Mouse (Mus musculus) bone marrow macrophage, adult 2 months (primary cell): ENCODE results near the gene Gse1. TPM values are rescaled to one million over a fixed set of nuclear protein-coding genes. Genes with fewer than 3 reads are reported as not detected.
"Not testable (repeated sequence)": the region's sequence is repeated elsewhere in the genome, so short reads cannot be mapped to it uniquely, and the experiment has no call there.

Source experiments
- H3K27ac ChIP-seq: 2 replicates; pipeline ENCODE4 v1.5.1; 2012; ENCODE audit warnings: low read depth, low read length; ENCODE audit not compliant: insufficient read depth
- H3K4me1 ChIP-seq: 2 replicates; pipeline ENCODE4 v1.6.1; 2012; ENCODE audit warnings: low read length; ENCODE audit not compliant: control insufficient read depth, insufficient read depth
- H3K4me3 ChIP-seq: 2 replicates; pipeline ENCODE4 v1.5.1; 2012; ENCODE audit warnings: mild to moderate bottlenecking, low read length, moderate library complexity; ENCODE audit not compliant: insufficient read depth
- CTCF ChIP-seq: IDR thresholded peaks from 2 replicates; pipeline ENCODE4 v1.5.1; 2012; ENCODE audit warnings: low read depth, mild to moderate bottlenecking, low read length, moderate library complexity
- POLR2A ChIP-seq: IDR thresholded peaks from 2 replicates; pipeline ENCODE4 v1.6.1; 2012; ENCODE audit warnings: mild to moderate bottlenecking, low read depth, low read length, borderline replicate concordance
- polyA plus RNA-seq: library from polyadenylated mRNA; stranded (reverse); fragments of >200 nt; gene quantifications from 2 replicates; pipeline ENCODE4 v1.2.4, GENCODE M21; 2012; ENCODE audit not compliant: missing spikeins, insufficient read depth, insufficient read length

Gene Gse1
- polyA plus RNA-seq, 1 experiment: 15.1 TPM

DNA sequence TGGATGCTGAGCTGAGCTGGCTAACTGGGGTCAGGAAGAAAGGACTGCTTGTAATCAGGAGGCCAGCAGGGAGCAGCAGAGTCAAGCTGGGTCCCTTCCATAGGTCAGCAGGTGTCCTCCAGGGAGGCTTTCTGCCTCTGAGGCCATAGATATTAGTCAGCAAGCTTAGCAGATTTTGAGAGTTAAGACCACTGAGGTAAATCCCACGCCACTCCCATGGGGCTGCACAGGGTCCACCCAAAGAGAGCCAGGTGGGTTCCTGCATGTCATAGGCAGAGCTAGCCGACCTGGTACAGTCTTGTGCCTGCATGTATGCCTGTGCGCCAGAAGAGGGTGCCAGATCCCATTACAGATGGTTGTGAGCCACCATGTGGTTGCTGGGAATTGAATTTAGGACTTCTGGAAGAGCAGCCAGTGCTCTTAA, 98.9 kb downstream of the Gse1 start:
- Histone ChIP-seq H3K4me1 (peaks cover 33% of the 10 kb centered on the region), H3K4me3 (no peak overlapping the region), H3K27ac (no peak overlapping the region)
- TF ChIP-seq CTCF (peak; percentile 37), POLR2A (no peak)

DNA sequence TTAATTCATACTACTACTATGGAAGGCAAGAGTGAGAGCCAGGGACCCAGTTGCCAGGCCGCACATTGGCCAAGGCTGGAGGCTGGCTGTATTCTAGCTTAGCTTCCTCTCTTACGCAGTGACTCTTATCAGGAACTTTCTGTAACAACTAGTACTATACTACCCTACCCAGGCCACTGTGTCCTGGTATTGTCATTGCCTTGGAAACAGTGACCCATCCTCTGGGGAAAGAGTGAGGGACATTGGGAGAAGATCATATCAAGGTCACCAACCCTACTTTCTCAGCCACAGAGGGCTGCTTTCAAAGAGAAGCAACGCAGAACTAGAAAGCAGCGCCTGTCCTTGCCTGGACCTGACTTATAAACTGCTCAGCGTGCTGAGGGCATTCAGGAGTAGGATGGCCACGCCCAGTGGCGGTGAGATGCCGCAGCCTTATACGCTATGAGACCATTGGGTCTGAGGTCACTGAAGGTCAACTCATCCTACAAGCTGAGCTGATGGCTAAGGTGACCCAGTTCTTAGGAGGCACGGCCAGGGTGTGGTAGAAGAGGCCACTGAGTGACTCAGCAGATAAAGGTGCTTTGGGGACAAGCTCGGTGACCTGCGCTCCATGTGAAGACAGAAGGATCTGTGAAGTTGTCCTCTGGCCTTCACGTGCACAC, 100.2 kb downstream of the Gse1 start:
- H3K4me1 ChIP-seq: peaks cover 28% of the 10 kb centered on the region
- TF ChIP-seq CTCF (no peak), POLR2A (no peak)
- H3K4me3 ChIP-seq: no peak overlapping the region
- no peak overlapping the region for H3K27ac ChIP-seq

DNA sequence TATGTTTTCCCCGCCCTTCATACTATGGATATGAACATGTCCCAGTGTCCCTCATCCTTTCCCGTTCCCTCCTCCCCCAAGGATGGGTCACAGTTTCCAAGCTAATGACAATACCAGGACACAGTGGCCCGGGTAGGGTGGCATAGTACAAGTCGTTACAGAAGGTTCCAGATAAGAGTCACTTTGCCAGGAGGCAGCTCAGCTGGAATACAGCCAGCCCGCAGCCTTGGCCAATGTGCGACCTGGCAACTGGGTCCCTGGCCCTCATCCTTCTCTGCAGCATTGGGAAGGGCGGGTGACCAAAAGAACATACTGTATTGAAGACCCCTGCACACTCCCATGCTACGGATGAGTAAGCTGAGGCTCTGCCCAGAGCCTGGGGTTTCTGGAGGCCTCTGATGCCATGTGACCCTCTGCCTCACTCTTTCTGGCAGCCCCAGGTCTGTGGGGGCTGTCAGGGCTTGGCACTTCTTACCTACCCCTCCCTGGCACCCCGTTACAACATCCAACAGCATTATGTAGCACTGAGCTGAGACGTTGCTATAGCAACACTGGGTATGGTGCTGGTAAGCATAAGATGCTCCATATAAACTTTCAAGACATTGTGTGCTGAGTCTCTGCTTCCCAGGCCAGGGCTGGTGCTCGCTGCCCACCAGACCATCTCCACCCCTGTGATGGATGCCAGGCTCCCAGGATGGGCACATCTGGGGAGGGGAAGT, 100.9 kb downstream of the Gse1 start:
- peaks cover 21% of the 10 kb centered on the region for H3K4me1 ChIP-seq
- TF ChIP-seq POLR2A: no peak
- TF ChIP-seq CTCF: no peak
- H3K27ac ChIP-seq: no peak overlapping the region
- no peak overlapping the region for H3K4me3 ChIP-seq

DNA sequence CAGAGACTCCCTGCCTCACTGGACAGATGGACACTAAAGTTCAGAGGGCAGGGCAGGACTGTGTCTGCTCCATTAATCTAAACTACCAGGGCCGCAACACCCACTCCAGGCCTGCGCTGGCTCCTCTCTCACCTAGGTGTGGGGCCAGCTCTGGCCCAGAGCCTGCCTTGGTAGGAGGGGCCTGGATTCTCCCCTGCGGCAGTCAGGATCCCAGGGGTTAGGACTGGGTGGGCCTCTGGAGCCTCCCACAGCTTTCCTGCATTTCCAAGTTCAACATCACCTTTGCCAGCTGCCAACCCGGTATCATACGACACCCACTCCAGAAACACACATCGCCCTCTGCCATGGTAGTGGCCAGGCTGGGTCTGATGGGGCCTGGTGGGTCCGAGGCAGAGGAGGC, 102.8 kb downstream of the Gse1 start:
- no peak overlapping the region for H3K27ac ChIP-seq
- peaks cover 16% of the 10 kb centered on the region for H3K4me1 ChIP-seq
- H3K4me3 ChIP-seq: no peak overlapping the region
- no peak for TF ChIP-seq CTCF
- TF ChIP-seq POLR2A: no peak

DNA sequence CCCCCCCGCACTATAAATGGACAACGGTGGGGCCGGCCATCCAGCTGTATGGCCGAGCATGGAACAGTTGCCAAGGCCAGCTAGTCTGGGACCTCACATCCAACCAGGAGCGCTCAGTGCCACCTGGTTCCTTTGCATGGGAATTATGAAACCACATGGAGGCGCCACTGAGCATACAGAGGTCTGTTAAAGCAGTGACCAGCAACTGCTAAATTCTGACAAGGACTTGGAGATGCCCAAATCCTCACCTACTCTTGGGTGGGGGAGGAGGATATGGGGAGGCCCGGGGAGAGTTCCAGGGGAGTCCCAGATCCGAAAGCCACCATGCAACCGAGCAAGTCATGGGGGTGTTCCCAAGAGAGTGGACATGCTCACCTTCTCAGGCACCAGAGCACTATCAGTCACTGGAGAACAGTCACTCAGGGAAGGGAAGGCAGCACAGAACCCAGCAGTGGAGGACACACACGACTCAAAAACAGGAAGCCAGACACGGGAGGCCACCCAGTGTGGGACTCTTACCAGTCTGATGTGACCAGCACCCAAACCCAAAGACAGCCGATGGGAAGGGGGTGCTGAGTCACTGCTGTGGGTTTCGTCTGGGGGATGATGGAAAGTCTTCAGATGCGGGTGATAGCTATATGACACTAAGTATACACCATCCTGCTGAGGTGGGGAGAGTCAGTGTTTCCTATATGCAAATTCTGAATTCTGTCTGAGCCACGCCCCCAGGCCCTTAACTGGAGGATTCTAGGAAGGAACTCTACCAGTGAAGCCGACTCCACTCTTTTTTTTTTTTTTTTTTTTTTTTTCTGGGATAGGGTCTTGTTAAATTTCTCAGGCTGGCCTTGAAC, 104.3 kb downstream of the Gse1 start:
- H3K27ac ChIP-seq: no peak overlapping the region
- H3K4me3 ChIP-seq: no peak overlapping the region
- H3K4me1 ChIP-seq: peaks cover 16% of the 10 kb centered on the region
- TF ChIP-seq CTCF: peak; percentile 44
- no peak for TF ChIP-seq POLR2A

DNA sequence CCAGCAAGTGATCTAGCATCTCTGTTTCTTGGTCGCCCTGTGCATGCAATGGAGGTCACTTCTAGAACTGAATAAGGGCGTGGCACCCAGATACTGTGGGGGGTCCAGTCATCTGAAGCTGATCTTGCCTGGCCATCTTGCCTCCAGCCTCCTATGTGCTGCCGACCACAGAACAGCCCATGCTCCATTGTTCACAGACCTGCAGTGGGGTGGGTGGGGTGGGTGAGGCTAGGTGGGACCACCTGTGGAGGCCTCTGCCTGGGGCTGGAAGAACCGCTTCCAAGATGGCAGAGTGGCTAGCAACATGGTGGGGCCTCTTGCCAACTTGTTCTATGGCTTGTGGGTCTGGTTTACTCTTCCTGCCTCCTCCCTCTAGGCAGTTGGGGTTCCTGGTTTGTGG, 105.4 kb downstream of the Gse1 start:
- H3K27ac ChIP-seq: no peak overlapping the region
- TF ChIP-seq POLR2A (no peak), CTCF (no peak)
- peaks cover 16% of the 10 kb centered on the region for H3K4me1 ChIP-seq
- no peak overlapping the region for H3K4me3 ChIP-seq

DNA sequence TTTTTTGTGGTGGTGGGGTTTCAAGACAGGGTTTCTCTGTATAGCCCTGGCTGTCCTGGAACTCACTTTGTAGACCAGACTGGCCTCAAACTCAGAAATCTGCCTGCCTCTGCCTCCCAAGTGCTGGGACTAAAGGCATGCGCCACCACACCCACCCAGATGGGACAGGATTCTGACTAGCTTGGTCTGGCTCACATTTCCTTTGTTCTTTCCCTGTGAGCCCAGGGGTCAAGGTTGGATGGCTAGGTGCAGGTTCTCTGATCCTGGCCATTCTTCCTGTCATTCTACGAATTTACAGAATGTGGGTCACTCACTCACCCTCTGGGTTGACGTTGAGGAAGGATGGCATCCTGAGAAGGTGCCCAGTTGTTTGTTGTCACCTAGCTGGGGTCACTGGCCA, 106.0 kb downstream of the Gse1 start:
- peaks cover 16% of the 10 kb centered on the region for H3K4me1 ChIP-seq
- not testable (repeated sequence) for H3K27ac ChIP-seq, H3K4me3 ChIP-seq

DNA sequence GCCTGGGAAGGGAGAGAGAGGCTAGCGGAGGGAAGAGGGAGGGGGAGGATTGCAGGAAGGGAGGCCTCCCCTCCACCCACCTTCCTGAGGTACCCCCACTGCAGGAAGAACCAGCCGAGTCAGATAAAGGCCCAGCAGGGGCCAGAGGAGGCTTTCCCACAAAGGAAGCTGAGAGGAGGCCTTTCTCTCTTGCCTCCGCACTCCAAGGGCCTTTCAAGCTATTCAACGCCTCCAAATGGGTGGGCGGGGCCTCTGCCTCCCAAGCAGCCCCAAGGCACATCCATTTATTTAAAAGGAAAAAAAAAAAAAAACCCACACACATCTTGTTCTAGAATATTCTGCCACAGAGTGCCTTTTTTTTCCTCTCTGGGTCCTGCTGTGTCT, 106.6 kb downstream of the Gse1 start:
- no peak for TF ChIP-seq CTCF
- TF ChIP-seq POLR2A: no peak
- no peak overlapping the region for H3K27ac ChIP-seq
- no peak overlapping the region for H3K4me3 ChIP-seq
- peaks cover 16% of the 10 kb centered on the region for H3K4me1 ChIP-seq

DNA sequence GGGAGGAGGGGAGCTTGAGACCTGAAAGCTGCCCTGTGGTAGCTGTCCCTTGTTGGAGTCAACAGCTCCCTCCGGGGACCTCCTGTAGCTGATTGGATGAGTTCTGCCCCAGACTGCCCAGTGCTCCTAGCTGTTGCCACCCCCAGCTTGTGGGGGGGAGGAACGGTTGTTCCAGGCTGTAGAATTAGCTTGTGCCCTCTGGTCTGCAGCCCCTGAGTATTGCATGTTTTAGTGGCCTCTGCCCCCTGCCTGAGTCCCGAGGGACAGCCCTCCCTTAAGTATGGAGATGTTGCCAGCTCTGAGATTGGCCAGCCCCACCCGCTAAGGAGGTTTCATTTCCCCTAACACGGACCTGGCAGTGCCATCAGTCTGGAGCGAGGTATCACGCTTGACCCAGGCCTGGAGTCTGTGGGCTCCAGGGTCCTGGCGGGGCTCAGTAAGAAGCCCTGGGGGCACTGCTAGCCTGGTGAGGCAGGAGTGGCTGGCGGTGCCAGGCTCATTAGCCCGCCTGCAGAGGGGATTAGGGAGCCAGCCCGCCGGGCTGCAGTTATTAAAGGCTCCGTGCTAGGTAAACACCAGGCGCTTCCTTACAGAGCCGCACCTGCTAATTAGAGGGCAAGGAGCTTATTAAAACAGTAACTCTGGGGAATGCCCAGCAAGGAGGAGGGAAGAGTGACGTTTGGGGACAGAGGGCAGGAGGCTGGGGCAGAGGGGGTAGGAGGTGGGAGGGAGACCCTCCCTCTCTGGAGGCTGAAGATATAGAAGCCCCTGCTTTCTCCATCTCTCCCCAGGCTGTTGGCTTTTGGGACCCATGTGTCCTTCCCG, 107.2 kb downstream of the Gse1 start:
- no peak overlapping the region for H3K27ac ChIP-seq
- H3K4me3 ChIP-seq: peak overlapping the region; percentile 19; the same call in 1 of the 2 replicates
- TF ChIP-seq CTCF: no peak
- TF ChIP-seq POLR2A: no peak
- peaks cover 16% of the 10 kb centered on the region for H3K4me1 ChIP-seq

DNA sequence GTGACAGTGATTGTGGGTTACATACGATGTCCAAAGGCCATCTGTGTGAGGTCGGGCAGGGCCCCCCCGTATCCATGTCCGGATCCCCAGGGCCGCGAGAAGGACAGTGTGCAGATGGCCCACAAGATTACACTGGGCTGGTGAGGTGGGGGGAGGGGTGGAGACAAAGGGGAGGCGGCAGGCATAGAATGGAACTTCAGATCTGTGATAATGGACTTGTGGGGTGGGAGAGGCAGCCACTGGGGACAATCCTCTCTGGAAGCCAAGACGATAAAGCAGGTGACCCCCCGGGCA, 107.8 kb downstream of the Gse1 start:
- no peak overlapping the region for H3K27ac ChIP-seq
- H3K4me3 ChIP-seq: no peak overlapping the region
- TF ChIP-seq CTCF: no peak
- TF ChIP-seq POLR2A: no peak
- H3K4me1 ChIP-seq: peaks cover 16% of the 10 kb centered on the region
